Mouse (Mus musculus) kidney, postnatal 10 days (tissue): ENCODE results near the gene Rnase1.
A peak's percentile ranks its signal among the peaks of the same experiment; 100 is the strongest.
"Not testable (repeated sequence)": the region's sequence is repeated elsewhere in the genome, so short reads cannot be mapped to it uniquely, and the experiment has no call there.

Experiments
- DNase-seq: peaks from one replicate; pipeline ENCODE4 v3.0.0; 2021; ENCODE audit warnings: mixed read lengths

The Rnase1 gene

GRCm38 (mm10) chr14:51146685-51147084 is at the start of gene Rnase1:
Gene Rnase1 (minus strand): TSS chr14:51146785.
- no peak for DNase-seq

- peak; percentile 37 for DNase-seq
These were observed 49.1 kb upstream of the Rnase1 start for GRCm38 (mm10) chr14:51195681-51196080.

GRCm38 (mm10) chr14:51181051-51181450 is 34.5 kb upstream of the Rnase1 start:
- DNase-seq = not testable (repeated sequence)

GRCm38 (mm10) chr14:51173843-51174242 is 27.3 kb upstream of the Rnase1 start:
- peak; percentile 15 for DNase-seq

- DNase-seq = not testable (repeated sequence)
These were observed 26.4 kb upstream of the Rnase1 start for GRCm38 (mm10) chr14:51172947-51173346.

GRCm38 (mm10) chr14:51172095-51172865 is 25.7 kb upstream of the Rnase1 start:
- peak; percentile 57 for DNase-seq

GRCm38 (mm10) chr14:51166068-51166467 is 19.5 kb upstream of the Rnase1 start:
- no peak for DNase-seq

- DNase-seq = no peak
These were observed 18.9 kb upstream of the Rnase1 start for GRCm38 (mm10) chr14:51165435-51165834.

GRCm38 (mm10) chr14:51163323-51163722 is 16.7 kb upstream of the Rnase1 start:
- DNase-seq = not testable (repeated sequence)

- not testable (repeated sequence) for DNase-seq
These were observed 15.4 kb upstream of the Rnase1 start, which contains the start of gene Rnase2b for GRCm38 (mm10) chr14:51161976-51162375. Gene Rnase2b (plus strand): TSS chr14:51162260.

- DNase-seq = no peak
These were observed 10.5 kb upstream of the Rnase1 start for GRCm38 (mm10) chr14:51157072-51157471.

- no peak for DNase-seq
These were observed 10.1 kb upstream of the Rnase1 start for GRCm38 (mm10) chr14:51156736-51157068.

- DNase-seq = no peak
These were observed 9.6 kb upstream of the Rnase1 start for GRCm38 (mm10) chr14:51156056-51156735.

- no peak for DNase-seq
These were observed 5.8 kb upstream of the Rnase1 start for GRCm38 (mm10) chr14:51152249-51152870.

- DNase-seq = no peak
These were observed 3.7 kb upstream of the Rnase1 start for GRCm38 (mm10) chr14:51150206-51150831.

GRCm38 (mm10) chr14:51149164-51149563 is 2.6 kb upstream of the Rnase1 start:
- no peak for DNase-seq

- DNase-seq = no peak
These were observed 1.4 kb upstream of the Rnase1 start for GRCm38 (mm10) chr14:51148006-51148405.

GRCm38 (mm10) chr14:51145521-51145920 is 1.1 kb downstream of the Rnase1 start:
- no peak for DNase-seq

- DNase-seq = no peak
These were observed 2.1 kb downstream of the Rnase1 start for GRCm38 (mm10) chr14:51144451-51144850.

- DNase-seq = no peak
These were observed 2.6 kb downstream of the Rnase1 start for GRCm38 (mm10) chr14:51143937-51144336.

- no peak for DNase-seq
These were observed 3.3 kb downstream of the Rnase1 start for GRCm38 (mm10) chr14:51143287-51143686.

GRCm38 (mm10) chr14:51142568-51142967 is 4.0 kb downstream of the Rnase1 start:
- DNase-seq = no peak

GRCm38 (mm10) chr14:51142119-51142518 is 4.5 kb downstream of the Rnase1 start:
- no peak for DNase-seq
